Mouse (Mus musculus) liver, embryonic 12.5 days (tissue): ENCODE data around the gene Ak7. TPM values are rescaled to one million over a fixed set of nuclear protein-coding genes. Genes with fewer than 3 reads are reported as not detected.

ENCODE experiments used
- ATAC-seq: fragments of 200-750 bp; cut with Nextera tagmentation; 2 replicates; pipeline ENCODE4 v1.8.0; 2017; ENCODE audit warnings: moderate number of reproducible peaks, mild to moderate bottlenecking, moderate library complexity
- H3K27ac ChIP-seq: fragments of 300-500 bp; sonication (generic); 2 replicates; pipeline ENCODE4 v1.5.1; 2016; ENCODE audit warnings: mild to moderate bottlenecking
- H3K27me3 ChIP-seq: fragments of 300-500 bp; sonication (generic); replicated peaks from 2 replicates; pipeline ENCODE4 v1.6.1; 2016; ENCODE audit warnings: mild to moderate bottlenecking, moderate library complexity
- H3K36me3 ChIP-seq: fragments of 300-500 bp; sonication (generic); 2 replicates; pipeline ENCODE4 v1.6.1; 2016; ENCODE audit warnings: mild to moderate bottlenecking, moderate library complexity
- H3K4me1 ChIP-seq: fragments of 300-500 bp; sonication (generic); 2 replicates; pipeline ENCODE4 v1.6.1; 2016
- H3K4me2 ChIP-seq: fragments of 300-500 bp; sonication (generic); 2 replicates; pipeline ENCODE4 v1.6.1; 2016; ENCODE audit warnings: mild to moderate bottlenecking, moderate library complexity
- H3K4me3 ChIP-seq: fragments of 300-500 bp; sonication (generic); 2 replicates; pipeline ENCODE4 v1.5.1; 2016; ENCODE audit warnings: mild to moderate bottlenecking, moderate library complexity
- H3K9ac ChIP-seq: fragments of 300-500 bp; sonication (generic); 2 replicates; pipeline ENCODE4 v1.6.1; 2016; ENCODE audit warnings: mild to moderate bottlenecking, moderate library complexity
- H3K9me3 ChIP-seq: fragments of 300-500 bp; sonication (generic); replicated peaks from 2 replicates; pipeline ENCODE4 v1.6.1; 2016; ENCODE audit warnings: mild to moderate bottlenecking, moderate library complexity
- WGBS: fragments of 180-500 bp; shearing (Covaris S2); methylation state at CpG from one replicate; pipeline ENCODE4 v1.1.7; 2016; ENCODE audit not compliant: insufficient replicate concordance; 5-methylcytosine and 5-hydroxymethylcytosine counted together
- polyA plus RNA-seq: library from polyadenylated mRNA; unstranded; fragments of >200 nt; fragmentation: Nextera tagmentation; extraction: Ambion mirVana; gene quantifications from 2 replicates; pipeline ENCODE4 v1.2.1, GENCODE M21; 2016

Ak7 gene
- polyA plus RNA-seq, 1 experiment from 2014 or later: 0.06 TPM

GRCm38 (mm10) chr12:105695848-105696247 is 9.9 kb upstream of the Ak7 start:
- no peak overlapping the region for H3K4me3 ChIP-seq
- no peak overlapping the region for H3K27ac ChIP-seq
- no peak overlapping the region for H3K9ac ChIP-seq
- H3K9me3 ChIP-seq: no peaks in the 10 kb centered on the region
- ATAC-seq: no peak
- H3K4me2 ChIP-seq: no peak overlapping the region
- H3K4me1 ChIP-seq: 0 out of 2 replicates have a peak, but pooled peaks cover 5% of the 10 kb centered on the region
- peaks cover 26% of the 10 kb centered on the region; the same call in 1 of the 2 replicates for H3K36me3 ChIP-seq
- 71% methylated on average over 7 of the region's 7 CpGs for WGBS
- H3K27me3 ChIP-seq: no peaks in the 10 kb centered on the region

GRCm38 (mm10) chr12:105697104-105697780 is 8.5 kb upstream of the Ak7 start:
- 0 out of 2 replicates have a peak, but pooled peaks cover 5% of the 10 kb centered on the region for H3K4me1 ChIP-seq
- no peak overlapping the region for H3K4me2 ChIP-seq
- 81% methylated on average over 8 of the region's 8 CpGs for WGBS
- no peaks in the 10 kb centered on the region for H3K9me3 ChIP-seq
- ATAC-seq: no peak
- no peaks in the 10 kb centered on the region for H3K27me3 ChIP-seq
- no peak overlapping the region for H3K9ac ChIP-seq
- no peak overlapping the region for H3K27ac ChIP-seq
- peaks cover 32% of the 10 kb centered on the region; the same call in 1 of the 2 replicates for H3K36me3 ChIP-seq
- H3K4me3 ChIP-seq: no peak overlapping the region

GRCm38 (mm10) chr12:105700433-105700832 is 5.3 kb upstream of the Ak7 start:
- no peak overlapping the region for H3K27ac ChIP-seq
- H3K9me3 ChIP-seq: no peaks in the 10 kb centered on the region
- no peak overlapping the region for H3K9ac ChIP-seq
- no peak for ATAC-seq
- H3K4me2 ChIP-seq: no peak overlapping the region
- peaks cover 12% of the 10 kb centered on the region for H3K4me1 ChIP-seq
- WGBS: 81% methylated on average over 12 of the region's 12 CpGs
- no peaks in the 10 kb centered on the region for H3K27me3 ChIP-seq
- peaks cover 21% of the 10 kb centered on the region; the same call in 1 of the 2 replicates for H3K36me3 ChIP-seq
- no peak overlapping the region for H3K4me3 ChIP-seq

- peak overlapping the region; percentile 37 for H3K4me3 ChIP-seq
Measured at GRCm38 (mm10) chr12:105718616-105719015, 12.8 kb downstream of the Ak7 start.

GRCm38 (mm10) chr12:105720196-105720595 is 14.4 kb downstream of the Ak7 start:
- no peak overlapping the region for H3K4me3 ChIP-seq
- H3K27me3 ChIP-seq: peaks cover 3% of the 10 kb centered on the region; the same call in 1 of the 2 replicates
- ATAC-seq: no peak
- no peaks in the 10 kb centered on the region for H3K36me3 ChIP-seq
- no peak overlapping the region for H3K27ac ChIP-seq
- 69% methylated on average over 3 of the region's 3 CpGs for whole genome bisulfite sequencing
- no peak overlapping the region for H3K9ac ChIP-seq
- H3K4me1 ChIP-seq: peaks cover 39% of the 10 kb centered on the region
- H3K9me3 ChIP-seq: no peaks in the 10 kb centered on the region
- H3K4me2 ChIP-seq: no peak overlapping the region

More at GRCm38 (mm10) chr12:105718616-105719015, 12.8 kb downstream of the Ak7 start:
- Histone ChIP-seq H3K27ac (no peak overlapping the region), H3K36me3 (no peaks in the 10 kb centered on the region), H3K9me3 (no peaks in the 10 kb centered on the region), H3K27me3 (peaks cover 5% of the 10 kb centered on the region; the same call in 1 of the 2 replicates), H3K4me1 (peaks cover 23% of the 10 kb centered on the region), H3K9ac (peak overlapping the region; percentile 22), H3K4me2 (peak overlapping the region; percentile 55)
- peak; percentile 74 for ATAC-seq
- 47% methylated on average over 17 of the region's 17 CpGs for WGBS

GRCm38 (mm10) chr12:105721452-105722132 is 15.8 kb downstream of the Ak7 start:
- no peak overlapping the region for H3K4me2 ChIP-seq
- H3K27me3 ChIP-seq: no peaks in the 10 kb centered on the region
- H3K4me1 ChIP-seq: peaks cover 52% of the 10 kb centered on the region
- ATAC-seq: no peak
- H3K9ac ChIP-seq: no peak overlapping the region
- no peak overlapping the region for H3K27ac ChIP-seq
- 67% methylated on average over 14 of the region's 14 CpGs for WGBS
- H3K9me3 ChIP-seq: no peaks in the 10 kb centered on the region
- H3K4me3 ChIP-seq: no peak overlapping the region
- no peaks in the 10 kb centered on the region for H3K36me3 ChIP-seq

- Histone ChIP-seq H3K36me3 (no peaks in the 10 kb centered on the region), H3K4me1 (peaks cover 63% of the 10 kb centered on the region), H3K4me3 (no peak overlapping the region), H3K27ac (no peak overlapping the region), H3K9me3 (no peaks in the 10 kb centered on the region), H3K9ac (no peak overlapping the region), H3K4me2 (no peak overlapping the region), H3K27me3 (no peaks in the 10 kb centered on the region)
- WGBS: 0% methylated on average over 5 of the region's 5 CpGs
- ATAC-seq: no peak
Measured at GRCm38 (mm10) chr12:105722657-105723056, 16.9 kb downstream of the Ak7 start.

GRCm38 (mm10) chr12:105724616-105725015 is 18.8 kb downstream of the Ak7 start:
- Histone ChIP-seq H3K27ac (peak overlapping the region; percentile 81), H3K9me3 (no peaks in the 10 kb centered on the region), H3K4me3 (no peak overlapping the region), H3K9ac (peak overlapping the region; percentile 34; the same call in 1 of the 2 replicates), H3K27me3 (no peaks in the 10 kb centered on the region), H3K4me1 (peaks cover 56% of the 10 kb centered on the region), H3K36me3 (no peaks in the 10 kb centered on the region), H3K4me2 (peak overlapping the region; percentile 39)
- 17% methylated on average over 1 of the region's 1 CpGs for WGBS
- ATAC-seq: peak; percentile 78

- H3K4me2 ChIP-seq: no peak overlapping the region
- 0 out of 2 replicates have a peak overlapping the region, but pooled peaks have one; percentile 75 for H3K27ac ChIP-seq
- H3K27me3 ChIP-seq: no peaks in the 10 kb centered on the region
- ATAC-seq: no peak
- no peaks in the 10 kb centered on the region for H3K9me3 ChIP-seq
- peaks cover 58% of the 10 kb centered on the region for H3K4me1 ChIP-seq
- no peak overlapping the region for H3K4me3 ChIP-seq
- H3K36me3 ChIP-seq: no peaks in the 10 kb centered on the region
- no peak overlapping the region for H3K9ac ChIP-seq
- 72% methylated on average over 13 of the region's 13 CpGs for WGBS
Measured at GRCm38 (mm10) chr12:105725736-105726135, 20.0 kb downstream of the Ak7 start.

GRCm38 (mm10) chr12:105727268-105727667 is 21.5 kb downstream of the Ak7 start:
- H3K27me3 ChIP-seq: no peaks in the 10 kb centered on the region
- peak overlapping the region; percentile 77 for H3K27ac ChIP-seq
- no peak overlapping the region for H3K4me3 ChIP-seq
- ATAC-seq: peak; percentile 84
- peak overlapping the region; percentile 38 for H3K4me2 ChIP-seq
- H3K4me1 ChIP-seq: peaks cover 65% of the 10 kb centered on the region
- no peaks in the 10 kb centered on the region for H3K9me3 ChIP-seq
- no peak overlapping the region for H3K9ac ChIP-seq
- 35% methylated on average over 3 of the region's 3 CpGs for WGBS
- H3K36me3 ChIP-seq: no peaks in the 10 kb centered on the region

- Histone ChIP-seq H3K4me2 (no peak overlapping the region), H3K4me1 (peaks cover 62% of the 10 kb centered on the region), H3K27ac (peak overlapping the region; percentile 77), H3K27me3 (no peaks in the 10 kb centered on the region), H3K9me3 (no peaks in the 10 kb centered on the region), H3K4me3 (no peak overlapping the region), H3K9ac (no peak overlapping the region), H3K36me3 (no peaks in the 10 kb centered on the region)
- 13% methylated on average over 8 of the region's 8 CpGs for WGBS
- no peak for ATAC-seq
Measured at GRCm38 (mm10) chr12:105727964-105728363, 22.2 kb downstream of the Ak7 start.

GRCm38 (mm10) chr12:105730851-105731460 is 25.2 kb downstream of the Ak7 start:
- H3K27ac ChIP-seq: no peak overlapping the region

More at GRCm38 (mm10) chr12:105730851-105731460, 25.2 kb downstream of the Ak7 start:
- H3K9ac ChIP-seq: no peak overlapping the region
- no peak overlapping the region for H3K4me2 ChIP-seq
- WGBS: 58% methylated on average over 6 of the region's 6 CpGs
- no peaks in the 10 kb centered on the region for H3K27me3 ChIP-seq
- H3K4me3 ChIP-seq: no peak overlapping the region
- no peaks in the 10 kb centered on the region for H3K36me3 ChIP-seq
- no peaks in the 10 kb centered on the region for H3K9me3 ChIP-seq
- peaks cover 38% of the 10 kb centered on the region for H3K4me1 ChIP-seq
- ATAC-seq: no peak
